Mouse (Mus musculus) liver, embryonic 14.5 days (tissue): ENCODE measurements around the gene Casp8ap2. TPM values are rescaled to one million over a fixed set of nuclear protein-coding genes. Genes with fewer than 3 reads are reported as not detected.

Experiments
- ATAC-seq: fragments of 200-750 bp; cut with Nextera tagmentation; 2 replicates; pipeline ENCODE4 v1.8.0; 2017; ENCODE audit warnings: moderate number of reproducible peaks, mild to moderate bottlenecking, moderate library complexity; ENCODE audit not compliant: insufficient read depth
- DNase-seq, 3 experiments: peaks; one replicate each; pipeline ENCODE4 v3.0.0-alpha.2; 2012 to 2013; ENCODE audit warnings: low read depth in 3 of 3, low spot score in 3 of 3
- H3K27ac ChIP-seq: fragments of 300-500 bp; sonication (generic); 2 replicates; pipeline ENCODE4 v1.5.1; 2014; ENCODE audit warnings: moderate library complexity, mild to moderate bottlenecking, control low read depth, inconsistent platforms
- H3K27me3 ChIP-seq: fragments of 300-500 bp; sonication (generic); 2 replicates; pipeline ENCODE4 v1.6.1; 2014; ENCODE audit warnings: mild to moderate bottlenecking, low read length, moderate library complexity; ENCODE audit not compliant: control insufficient read depth, insufficient read depth
- H3K36me3 ChIP-seq: fragments of 300-500 bp; sonication (generic); replicated peaks from 2 replicates; pipeline ENCODE4 v1.6.1; 2014; ENCODE audit warnings: low read depth; ENCODE audit not compliant: control insufficient read depth, insufficient read depth
- H3K4me1 ChIP-seq, 2 experiments: fragments of 200-500 bp in 1 of 2; fragments of 300-500 bp in 1 of 2; sonication (generic) in 1 of 2; replicated peaks; 2 replicates each; pipeline ENCODE4 v1.6.1; 2012 to 2014; ENCODE audit warnings: antibody characterized with exemption in 1 of 2, inconsistent platforms in 1 of 2, low read length in 1 of 2; ENCODE audit not compliant: control insufficient read depth in 2 of 2, insufficient read depth in 2 of 2
- H3K4me2 ChIP-seq: fragments of 300-500 bp; sonication (generic); 2 replicates; pipeline ENCODE4 v1.6.1; 2014; ENCODE audit warnings: low read depth, mild to moderate bottlenecking, control low read depth, moderate library complexity
- H3K4me3 ChIP-seq, 2 experiments: fragments of 200-500 bp in 1 of 2; fragments of 300-500 bp in 1 of 2; sonication (generic) in 1 of 2; 2 replicates each; pipeline ENCODE4 v1.5.1; 2012 to 2014; ENCODE audit warnings: low read depth in 2 of 2, low read length in 2 of 2, mild to moderate bottlenecking in 2 of 2, control low read depth in 1 of 2, inconsistent platforms in 1 of 2, moderate library complexity in 1 of 2; ENCODE audit not compliant: insufficient read depth in 1 of 2
- H3K9ac ChIP-seq: fragments of 300-500 bp; sonication (generic); replicated peaks from 2 replicates; pipeline ENCODE4 v1.6.1; 2014; ENCODE audit warnings: mild to moderate bottlenecking, control low read depth, moderate library complexity
- H3K9me3 ChIP-seq: fragments of 300-500 bp; sonication (generic); 2 replicates; pipeline ENCODE4 v1.6.1; 2016; ENCODE audit warnings: low read length, mixed read lengths; ENCODE audit not compliant: control insufficient read depth
- CTCF ChIP-seq: IDR thresholded peaks from 2 replicates; pipeline ENCODE4 v1.5.1; 2016; ENCODE audit warnings: antibody characterized with exemption, low read depth, control low read depth
- EP300 ChIP-seq: IDR thresholded peaks from 2 replicates; pipeline ENCODE4 v1.6.1; 2016; ENCODE audit warnings: antibody characterized with exemption, low read depth
- WGBS: fragments of 180-500 bp; shearing (Covaris S2); extraction: QIAGEN DNeasy Blood & Tissue Kit; methylation state at CpG from one replicate; pipeline ENCODE4 v1.1.7; 2014; ENCODE audit not compliant: insufficient replicate concordance; 5-methylcytosine and 5-hydroxymethylcytosine counted together
- polyA plus RNA-seq, 2 experiments: library from polyadenylated mRNA; depleted of rRNA in 1 of 2; stranded (reverse) in 1 of 2; unstranded in 1 of 2; fragments of >200 nt; fragmentation: Nextera tagmentation in 1 of 2; extraction: Ambion mirVana in 1 of 2; gene quantifications; 2 replicates each; pipeline versions ENCODE4 v1.2.1 to v1.2.3; 2012 to 2014

The Casp8ap2 gene
- polyA plus RNA-seq, 2 experiments, result 5.9 to 25.5 TPM

GRCm38 (mm10) chr4:32677471-32677870 is 62.2 kb downstream of the Casp8ap2 start:
- DNase-seq, result no peak
- H3K27me3 ChIP-seq, result no peaks in the 10 kb centered on the region
- WGBS, result 73% methylated on average over 3 of the region's 3 CpGs
- H3K4me3 ChIP-seq, result no peak overlapping the region
- H3K36me3 ChIP-seq, result peaks cover 16% of the 10 kb centered on the region
- TF ChIP-seq CTCF (no peak), EP300 (no peak)
- no peaks in the 10 kb centered on the region for H3K9me3 ChIP-seq
- ATAC-seq, result no peak
- H3K9ac ChIP-seq, result no peak overlapping the region
- H3K4me2 ChIP-seq, result no peak overlapping the region
- no peak overlapping the region for H3K27ac ChIP-seq
- H3K4me1 ChIP-seq, result no peaks in the 10 kb centered on the region

GRCm38 (mm10) chr4:32680843-32681242 is 65.6 kb downstream of the Casp8ap2 start:
- ATAC-seq (no peak), DNase-seq (no peak)
- no peaks in the 10 kb centered on the region for H3K9me3 ChIP-seq
- peaks cover 10% of the 10 kb centered on the region for H3K36me3 ChIP-seq
- no peak overlapping the region for H3K4me2 ChIP-seq
- H3K27me3 ChIP-seq, result no peaks in the 10 kb centered on the region
- TF ChIP-seq CTCF (peak; percentile 44), EP300 (no peak)
- no peak overlapping the region for H3K4me3 ChIP-seq
- WGBS, result 70% methylated on average over 3 of the region's 3 CpGs
- H3K27ac ChIP-seq, result no peak overlapping the region
- no peak overlapping the region for H3K9ac ChIP-seq
- H3K4me1 ChIP-seq, result no peaks in the 10 kb centered on the region

GRCm38 (mm10) chr4:32682471-32682870 is 67.2 kb downstream of the Casp8ap2 start:
- H3K27me3 ChIP-seq, result no peaks in the 10 kb centered on the region
- H3K36me3 ChIP-seq, result peaks cover 5% of the 10 kb centered on the region
- H3K9ac ChIP-seq, result no peak overlapping the region
- no peak overlapping the region for H3K4me2 ChIP-seq
- DNase-seq, result no peak
- no peak for TF ChIP-seq CTCF
- TF ChIP-seq EP300, result no peak
- no peak overlapping the region for H3K4me3 ChIP-seq
- H3K27ac ChIP-seq, result no peak overlapping the region
- H3K9me3 ChIP-seq, result no peaks in the 10 kb centered on the region
- no peaks in the 10 kb centered on the region for H3K4me1 ChIP-seq
- WGBS, result 79% methylated on average over 4 of the region's 4 CpGs
- no peak for ATAC-seq

GRCm38 (mm10) chr4:32683061-32683582 is 67.9 kb downstream of the Casp8ap2 start:
- ATAC-seq (no peak), DNase-seq (no peak)
- no peak overlapping the region for H3K4me2 ChIP-seq
- H3K9ac ChIP-seq, result no peak overlapping the region
- H3K4me1 ChIP-seq, result no peaks in the 10 kb centered on the region
- H3K27me3 ChIP-seq, result no peaks in the 10 kb centered on the region
- no peaks in the 10 kb centered on the region for H3K9me3 ChIP-seq
- H3K4me3 ChIP-seq, result no peak overlapping the region
- WGBS, result 78% methylated on average over 6 of the region's 6 CpGs
- H3K27ac ChIP-seq, result no peak overlapping the region
- TF ChIP-seq CTCF (no peak), EP300 (no peak)
- H3K36me3 ChIP-seq, result peaks cover 3% of the 10 kb centered on the region

Other genes starting within 250 kb of the Casp8ap2 start
- 0.03 TPM in 1 of 2 replicates, not detected in the other for gene Gja10, start 12.7 kb upstream of the Casp8ap2 start, polyA plus RNA-seq (2012; rRNA removed)
- not detected in 2 replicates for gene Gja10, start 12.7 kb upstream of the Casp8ap2 start, polyA plus RNA-seq (2014; fragmentation: Nextera tagmentation; extraction: Ambion mirVana)
- 6.2 and 9.8 TPM in 2 replicates for gene Mdn1, start 41.7 kb downstream of the Casp8ap2 start, polyA plus RNA-seq (2012; rRNA removed)
- 4.5 and 5.4 TPM in 2 replicates for gene Mdn1, start 41.7 kb downstream of the Casp8ap2 start, polyA plus RNA-seq (2014; fragmentation: Nextera tagmentation; extraction: Ambion mirVana)
- 9.1 and 23.3 TPM in 2 replicates for gene Lyrm2, start 184.8 kb downstream of the Casp8ap2 start, polyA plus RNA-seq (2012; rRNA removed)
- 32.4 and 33.8 TPM in 2 replicates for gene Lyrm2, start 184.8 kb downstream of the Casp8ap2 start, polyA plus RNA-seq (2014; fragmentation: Nextera tagmentation; extraction: Ambion mirVana)